Mouse (Mus musculus) B cell, adult 62 days (primary cell): ENCODE data around the gene Fbxl8. TPM values are rescaled to one million over a fixed set of nuclear protein-coding genes. Genes with fewer than 3 reads are reported as not detected.

ENCODE experiments used
- total RNA-seq: library from RNA; stranded (reverse); gene quantifications from 4 replicates; pipeline ENCODE4 v1.2.4, GENCODE M21; 2023

Gene Fbxl8
- total RNA-seq, result 6.0 to 8.5 TPM (median 7.7 TPM) in 4 replicates

DNA sequence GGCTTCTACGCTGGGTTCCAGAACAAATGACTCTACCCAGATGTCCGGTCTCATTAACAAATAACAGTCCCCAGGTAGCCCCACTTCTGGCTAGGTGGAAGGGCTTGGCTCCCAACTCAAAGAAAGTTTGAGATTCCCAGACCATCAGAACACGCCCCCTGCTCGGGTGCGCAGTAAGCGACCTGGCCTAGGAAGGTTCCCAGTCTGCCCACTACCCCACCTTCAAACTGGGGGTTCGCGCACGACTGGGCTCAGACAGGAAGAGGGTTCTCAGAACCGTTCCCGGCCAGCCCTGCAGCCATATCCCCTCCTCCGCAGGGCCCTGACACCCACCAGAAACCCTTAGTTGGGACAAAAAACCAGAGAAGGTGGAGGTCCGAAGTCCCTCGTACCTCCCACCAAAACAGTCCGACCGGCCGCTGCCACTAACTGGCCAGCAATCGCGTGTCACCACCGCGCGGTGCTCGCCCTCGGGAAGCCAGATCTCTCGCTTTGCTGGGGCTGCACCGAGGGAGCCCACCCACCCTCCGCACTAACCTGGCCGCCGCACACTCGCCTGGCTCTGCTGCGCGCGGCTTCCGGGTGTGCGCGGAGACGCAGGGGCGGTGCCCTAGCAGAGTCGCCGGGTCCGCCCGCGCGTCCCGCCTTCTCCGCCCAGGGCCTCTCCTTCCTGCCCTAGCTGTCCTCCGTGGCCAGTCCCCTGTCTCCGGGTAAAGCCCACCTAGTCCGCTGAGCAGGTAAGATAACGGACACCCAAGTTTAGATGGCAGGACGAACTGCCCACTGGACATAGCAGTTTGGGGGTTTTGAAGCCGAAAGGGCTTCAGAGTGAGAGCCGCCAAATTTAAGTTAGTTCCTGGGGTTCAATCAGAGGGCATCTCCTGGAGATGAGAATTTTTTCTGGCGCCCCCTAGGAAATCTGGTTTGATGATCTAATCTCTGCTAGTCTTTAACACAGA is at the start of gene Fbxl8, which contains the start of gene Tradd:
Fbxl8 (plus strand) TSS at position 625 of the 959 bp plus-strand sequence.
Tradd (minus strand) TSS at position 586 of the 959 bp plus-strand sequence.

DNA sequence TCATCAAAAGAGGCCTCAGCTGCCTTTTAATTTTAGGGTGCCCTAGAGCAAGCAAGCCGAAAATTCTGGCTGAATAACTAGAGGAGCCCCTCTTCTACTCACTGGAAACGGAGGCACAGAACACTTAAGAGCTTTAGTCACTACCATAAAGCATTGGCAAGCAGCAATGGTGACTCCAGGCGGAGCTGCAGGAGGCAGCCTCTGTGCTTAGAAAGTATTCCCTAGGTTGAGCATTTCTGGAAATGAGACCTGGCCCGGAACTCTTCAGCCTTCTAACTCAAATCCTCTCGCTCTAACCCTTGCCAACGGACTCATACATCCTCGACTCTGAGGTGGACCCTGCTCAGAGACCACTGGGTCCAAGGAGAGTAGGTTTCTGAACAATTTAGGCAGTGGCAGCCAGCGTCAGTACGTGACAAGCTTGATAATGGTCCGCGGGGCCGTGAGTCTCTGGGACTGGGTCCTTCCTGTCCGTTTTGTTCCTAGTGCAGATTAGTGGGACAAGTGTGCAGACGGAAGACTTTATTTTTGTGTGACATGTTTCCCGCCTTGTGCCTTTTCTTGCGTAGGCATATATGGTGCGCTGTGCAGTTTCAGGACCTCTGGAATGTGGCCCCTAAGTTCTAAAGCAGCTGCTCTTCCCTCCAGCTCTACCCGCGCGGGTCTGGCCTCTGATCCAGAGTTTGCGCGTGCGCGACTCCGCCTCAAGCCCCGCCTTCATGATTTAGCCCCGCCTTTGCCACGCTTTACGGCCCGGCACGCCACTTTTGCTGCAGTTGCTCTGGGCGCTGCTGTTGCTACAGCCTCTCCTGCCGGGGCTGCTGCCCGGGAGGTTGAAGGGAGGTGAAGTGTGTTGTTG is 39.8 kb upstream of the Fbxl8 start, which contains the start of gene D230025D16Rik:
D230025D16Rik (plus strand) TSS at position 733 of the 859 bp plus-strand sequence.

DNA sequence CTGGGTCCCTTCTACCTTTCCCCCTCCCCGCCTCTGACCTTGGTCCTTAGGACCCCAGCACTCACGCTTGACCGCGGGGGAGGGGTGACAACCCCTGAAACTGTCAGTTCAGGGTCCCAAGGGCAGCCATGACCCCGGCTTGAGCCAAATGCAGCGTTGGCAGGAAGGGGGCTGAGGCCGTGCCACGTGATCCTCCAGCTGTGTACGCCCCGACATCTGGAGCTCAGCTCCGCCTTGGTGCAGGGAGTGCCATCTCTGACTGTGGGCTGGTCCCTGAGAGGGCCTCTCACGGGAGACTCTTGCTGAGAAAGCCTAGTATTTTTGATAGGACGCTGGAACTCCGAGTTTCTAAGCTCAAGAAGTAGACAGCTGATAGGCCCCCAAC is 9.5 kb upstream of the Fbxl8 start, which contains the start of gene B3gnt9:
B3gnt9 (minus strand) TSS at position 188 of the 385 bp plus-strand sequence.

DNA sequence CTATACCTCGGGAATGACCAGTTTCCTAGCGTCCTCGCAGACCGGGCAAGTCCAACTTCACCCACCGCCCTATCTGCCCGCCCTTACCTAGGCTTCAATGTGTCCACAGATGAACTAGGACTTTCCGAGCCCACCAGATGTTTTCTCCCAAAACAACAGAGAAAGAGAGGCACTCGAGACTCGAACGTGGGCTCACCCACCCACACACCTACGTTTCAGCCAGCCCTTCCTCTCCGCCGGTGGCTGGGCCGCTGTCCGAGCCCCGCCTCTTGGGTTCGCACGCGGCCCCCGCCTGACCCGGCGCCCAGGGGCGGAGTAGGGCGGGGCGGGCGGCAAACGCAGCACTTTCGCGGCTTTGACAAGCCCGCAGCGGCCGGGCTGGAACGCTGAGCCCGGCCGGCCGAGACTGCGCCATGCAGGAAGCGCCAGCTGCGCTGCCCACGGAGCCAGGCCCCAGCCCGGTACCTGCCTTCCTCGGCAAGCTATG is 5.1 kb downstream of the Fbxl8 start, which contains the start of gene Hsf4:
Hsf4 (plus strand) TSS at position 341 of the 487 bp plus-strand sequence.

DNA sequence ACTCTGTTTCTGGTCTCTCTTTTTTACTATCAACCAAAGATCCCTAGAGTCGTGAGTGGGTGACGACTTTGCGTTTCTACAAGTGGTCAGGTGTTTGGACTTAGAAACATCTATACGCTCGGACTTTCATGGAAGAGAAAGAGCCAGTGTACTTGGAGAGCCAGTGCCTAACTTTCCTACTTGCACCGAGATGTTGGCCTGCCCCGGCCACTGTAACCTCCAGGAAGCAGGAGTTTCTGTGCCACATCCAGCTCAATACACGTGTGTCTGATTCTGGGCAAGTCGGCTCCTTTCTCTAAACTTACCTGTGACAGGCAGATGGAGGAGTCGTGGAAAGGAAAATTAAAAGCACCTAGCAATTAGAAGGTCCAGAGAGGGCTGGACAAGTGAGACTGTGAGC is 11.4 kb downstream of the Fbxl8 start, which contains the start of gene Nol3:
Nol3 (plus strand) TSS at position 301 of the 400 bp plus-strand sequence.

DNA sequence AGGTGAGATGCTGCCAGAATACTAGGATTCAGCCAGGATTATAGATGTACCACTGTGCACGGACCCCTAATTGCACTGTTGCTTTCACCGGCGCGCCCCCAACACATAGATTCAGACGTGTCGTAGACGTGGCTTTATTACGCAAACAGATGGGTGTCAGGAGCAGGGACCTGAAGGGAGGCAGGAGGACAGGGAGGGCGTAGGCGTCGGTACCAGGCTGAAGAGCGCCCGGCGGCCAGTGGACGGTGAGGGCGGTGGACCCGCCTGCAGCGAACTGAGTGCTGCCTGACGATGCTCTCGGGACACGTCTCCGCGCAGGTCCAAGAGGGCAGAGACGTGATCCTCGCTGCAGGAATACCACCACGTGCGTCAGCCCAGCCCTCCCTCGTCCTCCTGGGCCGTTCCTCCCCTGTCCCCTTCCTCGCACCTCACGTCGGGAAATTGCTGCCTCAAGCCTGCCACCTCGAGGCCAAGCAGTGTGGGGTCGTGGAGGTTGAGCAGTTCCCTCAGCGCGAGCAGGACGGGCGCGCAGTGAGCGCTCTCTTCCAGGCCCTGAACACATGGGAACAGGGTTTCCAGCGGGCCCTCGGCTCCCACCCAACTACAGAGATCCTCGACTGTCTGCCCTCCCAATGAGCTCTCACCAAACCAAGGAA is 25.5 kb downstream of the Fbxl8 start, which contains the start of gene 4931428F04Rik:
4931428F04Rik (minus strand) TSS at position 60 of the 656 bp plus-strand sequence.

DNA sequence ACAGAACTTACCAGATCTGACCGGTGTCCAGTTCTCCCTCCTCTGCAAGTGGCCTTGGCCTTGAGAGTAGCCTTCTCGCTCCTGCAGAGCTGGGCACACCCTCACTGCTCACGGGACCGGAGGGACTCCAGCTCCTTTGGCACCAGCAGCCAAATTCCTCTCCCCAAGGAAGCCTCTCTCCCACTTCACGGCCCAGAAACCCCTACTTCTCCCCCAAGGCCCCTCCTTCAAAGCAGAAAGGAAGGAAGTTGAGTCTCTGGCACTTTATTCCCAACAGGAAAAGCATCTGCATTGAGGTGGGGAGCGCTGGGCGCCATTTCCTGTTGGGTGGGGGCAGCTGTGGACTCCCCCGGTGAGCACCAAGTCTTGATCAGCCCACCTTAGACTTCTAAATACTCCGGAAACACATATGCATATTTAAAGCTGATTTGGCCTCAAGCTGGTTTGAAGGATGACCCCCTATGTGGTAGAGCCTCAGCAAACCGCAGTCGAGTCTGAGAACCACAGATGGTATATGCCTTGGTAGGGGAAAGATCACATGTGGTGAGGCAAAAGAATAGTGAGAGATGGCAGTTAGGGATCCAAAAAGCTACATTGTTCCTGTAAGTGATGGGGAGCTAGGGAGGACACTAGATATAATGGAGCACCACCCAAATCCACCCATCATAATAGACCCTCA is 31.6 kb downstream of the Fbxl8 start, which contains the start of gene Exoc3l:
Exoc3l (minus strand) TSS at position 207 of the 679 bp plus-strand sequence.

DNA sequence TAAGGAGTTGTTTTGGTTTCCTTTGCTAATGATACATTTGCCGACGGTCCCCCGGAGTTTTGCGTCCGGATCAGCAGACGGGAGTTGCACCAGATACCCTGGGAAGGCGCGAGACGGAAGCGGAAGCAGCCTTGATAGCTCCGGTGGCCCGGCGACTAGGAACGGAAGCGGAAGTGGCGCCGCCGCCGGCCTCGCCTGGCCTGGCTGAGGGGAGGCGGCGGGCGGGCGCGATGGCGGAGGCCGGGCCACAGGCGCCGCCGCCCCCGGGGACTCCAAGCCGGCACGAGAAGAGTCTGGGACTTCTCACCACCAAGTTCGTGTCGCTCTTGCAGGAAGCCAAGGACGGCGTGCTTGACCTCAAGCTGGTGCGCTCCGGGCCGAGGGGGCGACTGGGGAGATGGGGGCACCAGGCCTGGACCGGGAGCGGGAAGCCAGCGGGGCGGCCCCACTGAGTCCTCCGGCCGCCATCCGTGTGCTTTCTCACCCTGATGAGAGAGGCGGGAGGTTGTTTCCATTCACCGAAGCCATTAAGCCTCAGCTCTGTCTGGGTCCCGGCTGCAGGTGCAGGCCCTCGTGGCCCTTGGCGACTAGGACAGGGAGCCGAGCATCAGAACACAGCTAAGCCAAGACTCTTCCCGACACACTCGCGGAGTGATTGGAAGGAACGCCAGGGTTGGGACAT is 33.2 kb downstream of the Fbxl8 start, which contains the start of gene E2f4:
E2f4 (plus strand) TSS at position 153 of the 682 bp plus-strand sequence.

DNA sequence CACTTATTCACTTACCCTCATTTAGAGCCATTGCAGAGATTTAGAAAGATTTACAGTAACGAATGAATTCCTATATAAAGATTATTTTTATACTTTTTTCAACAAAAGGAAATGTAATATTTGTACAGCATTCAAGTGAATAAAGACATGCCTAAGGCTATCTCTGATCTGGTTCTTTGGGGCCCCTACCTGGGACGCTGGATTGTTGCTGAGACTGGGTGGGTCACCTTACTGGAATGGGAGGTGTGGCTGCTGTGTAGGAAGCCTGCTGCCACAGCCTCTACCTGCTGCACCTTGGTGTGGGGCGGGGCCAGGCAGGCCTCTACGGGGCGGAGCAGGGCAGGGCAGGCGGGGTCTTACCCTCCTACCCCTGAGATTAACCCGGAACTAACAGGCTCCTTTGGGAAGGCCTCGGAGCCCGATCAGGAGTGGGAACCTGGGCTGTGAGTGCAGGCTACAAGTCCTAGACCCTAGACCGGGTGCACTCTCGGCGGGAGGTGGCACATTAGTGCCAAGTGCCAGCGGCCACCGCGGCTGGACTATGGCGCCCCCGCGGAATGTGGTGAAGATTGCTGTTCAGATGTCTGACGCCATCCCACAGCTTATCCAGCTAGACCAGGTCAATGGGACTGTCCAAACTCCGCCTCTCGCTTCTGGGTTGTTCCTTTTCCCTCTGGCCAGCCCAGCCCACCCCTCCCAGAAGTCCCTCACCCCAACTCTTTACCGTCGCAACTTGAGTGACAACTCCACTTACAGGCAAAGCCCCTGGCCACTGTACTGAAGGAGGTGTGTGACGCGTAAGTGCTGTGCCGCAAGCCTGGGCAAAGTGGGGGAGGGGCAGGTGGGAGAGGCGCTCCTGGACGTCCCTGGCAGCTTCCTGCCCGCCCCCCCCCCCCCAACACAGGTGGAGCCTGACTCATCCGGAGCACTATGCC is 41.0 kb downstream of the Fbxl8 start, which contains the start of gene Elmo3:
Elmo3 (plus strand) TSS at position 391 of the 935 bp plus-strand sequence.

Other genes starting within 250 kb of the Fbxl8 start
- not detected in 4 replicates for gene Ces3a, start 216.0 kb upstream of the Fbxl8 start, total RNA-seq
- not detected in 4 replicates for gene Ces3b, start 180.9 kb upstream of the Fbxl8 start, total RNA-seq
- not detected in 4 replicates for gene Ces4a, start 132.8 kb upstream of the Fbxl8 start, total RNA-seq
- gene Cbfb, start 94.0 kb upstream of the Fbxl8 start, total RNA-seq, result 87.1 to 101 TPM (median 95.3 TPM) in 4 replicates
- gene D230025D16Rik, start 39.5 kb upstream of the Fbxl8 start, total RNA-seq, result 21.4 to 26.3 TPM (median 23.4 TPM) in 4 replicates
- 0.32 to 1.0 TPM (median 0.69 TPM) in 4 replicates for gene B3gnt9, start 9.5 kb upstream of the Fbxl8 start, total RNA-seq
- gene Tradd, start within 50 bp of the Fbxl8 start, total RNA-seq, result 18.1 to 24.4 TPM (median 22.1 TPM) in 4 replicates
- 0.33 to 1.2 TPM (median 0.77 TPM) in 4 replicates for gene Hsf4, start 5.2 kb downstream of the Fbxl8 start, total RNA-seq
- not detected in 4 replicates for gene Nol3, start 11.5 kb downstream of the Fbxl8 start, total RNA-seq
- 5.1 to 7.3 TPM (median 6.5 TPM) in 4 replicates for gene 4931428F04Rik, start 25.2 kb downstream of the Fbxl8 start, total RNA-seq
- gene Exoc3l, start 31.5 kb downstream of the Fbxl8 start, total RNA-seq, result 0.79 to 2.5 TPM (median 1.5 TPM) in 4 replicates
- 87.8 to 93.0 TPM (median 91.1 TPM) in 4 replicates for gene E2f4, start 33.0 kb downstream of the Fbxl8 start, total RNA-seq
- gene Elmo3, start 41.0 kb downstream of the Fbxl8 start, total RNA-seq, result 3.2 to 5.9 TPM (median 4.1 TPM) in 4 replicates
- 6.0 to 7.9 TPM (median 7.3 TPM) in 4 replicates for gene Lrrc29, start 61.6 kb downstream of the Fbxl8 start, total RNA-seq
- 24.2 to 30.2 TPM (median 26.9 TPM) in 4 replicates for gene Tmem208, start 61.7 kb downstream of the Fbxl8 start, total RNA-seq
- gene Fhod1, start 83.3 kb downstream of the Fbxl8 start, total RNA-seq, result 31.0 to 37.3 TPM (median 34.9 TPM) in 4 replicates
- gene Slc9a5, start 84.2 kb downstream of the Fbxl8 start, total RNA-seq, result 1.5 to 2.0 TPM (median 1.8 TPM) in 4 replicates
- not detected in 4 replicates for gene Plekhg4, start 108.6 kb downstream of the Fbxl8 start, total RNA-seq
- gene Kctd19, start 148.9 kb downstream of the Fbxl8 start, total RNA-seq, result not detected in 4 replicates
- not detected in 4 replicates for gene Lrrc36, start 148.9 kb downstream of the Fbxl8 start, total RNA-seq
- gene Tppp3, start 206.9 kb downstream of the Fbxl8 start, total RNA-seq, result 0.48 to 1.0 TPM (median 0.79 TPM) in 3 of 4 replicates, not detected in the other
- 2.7 to 5.8 TPM (median 3.9 TPM) in 4 replicates for gene Zdhhc1, start 232.3 kb downstream of the Fbxl8 start, total RNA-seq